Mouse (Mus musculus) intestine, postnatal 0 days (tissue): ENCODE measurements at regions not wholly inside any gene's neighbourhood (a gene's known extent, or its start where the extent isn't known, plus 50 kb on each side); places are given as distances from the start of the nearest gene placed in this dataset.

Experiments used
- ATAC-seq: fragments of 200-750 bp; cut with Nextera tagmentation; 2 replicates; pipeline ENCODE4 v1.8.0; 2017; ENCODE audit warnings: mild to moderate bottlenecking, moderate TSS enrichment, moderate library complexity
- H3K27ac ChIP-seq: fragments of 300-500 bp; sonication (generic); 2 replicates; pipeline ENCODE4 v1.5.1; 2014; ENCODE audit warnings: mild to moderate bottlenecking, low read depth, low read length, moderate library complexity
- H3K27me3 ChIP-seq: fragments of 300-500 bp; sonication (generic); replicated peaks from 2 replicates; pipeline ENCODE4 v1.6.1; 2014; ENCODE audit warnings: low read length, mixed read lengths; ENCODE audit not compliant: control insufficient read depth, insufficient read depth
- H3K36me3 ChIP-seq: fragments of 300-500 bp; sonication (generic); 2 replicates; pipeline ENCODE4 v1.6.1; 2014; ENCODE audit warnings: mild to moderate bottlenecking, moderate library complexity; ENCODE audit not compliant: control insufficient read depth, insufficient read depth
- H3K4me1 ChIP-seq: fragments of 300-500 bp; sonication (generic); replicated peaks from 2 replicates; pipeline ENCODE4 v1.6.1; 2014; ENCODE audit warnings: antibody characterized with exemption, low read length, mixed read lengths; ENCODE audit not compliant: control insufficient read depth, insufficient read depth
- H3K4me2 ChIP-seq: fragments of 300-500 bp; sonication (generic); replicated peaks from 2 replicates; pipeline ENCODE4 v1.6.1; 2014; ENCODE audit warnings: low read depth, mild to moderate bottlenecking, moderate library complexity
- H3K4me3 ChIP-seq: fragments of 300-500 bp; sonication (generic); 2 replicates; pipeline ENCODE4 v1.5.1; 2014; ENCODE audit warnings: low read depth, low read length
- H3K9ac ChIP-seq: fragments of 300-500 bp; sonication (generic); 2 replicates; pipeline ENCODE4 v1.6.1; 2014; ENCODE audit warnings: mild to moderate bottlenecking, low read depth, low read length
- H3K9me3 ChIP-seq: fragments of 300-500 bp; sonication (generic); 2 replicates; pipeline ENCODE4 v1.6.1; 2016; ENCODE audit warnings: mixed run types; ENCODE audit not compliant: control insufficient read depth
- CTCF ChIP-seq: sonication (generic); IDR thresholded peaks from 2 replicates; pipeline ENCODE4 v1.5.1; 2016; ENCODE audit warnings: low read depth, mild to moderate bottlenecking, control low read depth, antibody characterized with exemption, moderate library complexity
- WGBS: fragments of 180-500 bp; shearing (Covaris S2); extraction: QIAGEN DNeasy Blood & Tissue Kit; methylation state at CpG from one replicate; pipeline ENCODE4 v1.1.7; 2014; 5-methylcytosine and 5-hydroxymethylcytosine counted together

DNA sequence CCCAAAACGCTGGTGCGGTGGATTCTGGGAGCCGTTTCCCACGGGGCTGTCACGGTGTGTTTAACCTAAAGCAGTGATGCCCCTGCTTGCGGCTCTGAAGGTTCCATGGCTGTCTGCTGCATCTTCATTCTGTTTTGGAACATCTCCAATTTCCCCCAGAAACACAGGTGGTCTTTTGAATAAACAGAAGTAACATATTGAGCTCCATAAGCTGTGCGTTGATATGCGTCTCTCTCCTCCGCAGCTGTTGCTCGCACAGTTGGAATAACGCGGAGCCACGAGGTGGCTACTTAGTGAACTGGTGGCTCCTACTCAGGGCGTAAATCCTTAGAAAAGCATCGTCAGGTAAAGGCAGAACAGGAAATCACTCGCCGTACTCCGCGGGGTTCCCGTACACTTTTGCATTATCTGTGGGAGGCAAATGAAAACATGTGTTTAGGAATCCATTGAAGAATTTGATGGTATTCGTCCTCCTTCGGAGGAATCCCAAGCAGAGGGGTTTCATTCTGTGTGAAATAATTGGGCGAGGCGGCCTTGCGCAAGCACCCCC, 214.8 kb upstream of the Id4 start:
- Histone ChIP-seq H3K4me1 (no peaks in the 10 kb centered on the region), H3K4me3 (no peak overlapping the region), H3K27ac (no peak overlapping the region), H3K9ac (no peak overlapping the region), H3K9me3 (no peaks in the 10 kb centered on the region), H3K36me3 (no peaks in the 10 kb centered on the region), H3K27me3 (no peaks in the 10 kb centered on the region), H3K4me2 (no peak overlapping the region)
- no peak for ATAC-seq
- WGBS: 63% methylated on average over 25 of the region's 25 CpGs
- no peak for TF ChIP-seq CTCF

DNA sequence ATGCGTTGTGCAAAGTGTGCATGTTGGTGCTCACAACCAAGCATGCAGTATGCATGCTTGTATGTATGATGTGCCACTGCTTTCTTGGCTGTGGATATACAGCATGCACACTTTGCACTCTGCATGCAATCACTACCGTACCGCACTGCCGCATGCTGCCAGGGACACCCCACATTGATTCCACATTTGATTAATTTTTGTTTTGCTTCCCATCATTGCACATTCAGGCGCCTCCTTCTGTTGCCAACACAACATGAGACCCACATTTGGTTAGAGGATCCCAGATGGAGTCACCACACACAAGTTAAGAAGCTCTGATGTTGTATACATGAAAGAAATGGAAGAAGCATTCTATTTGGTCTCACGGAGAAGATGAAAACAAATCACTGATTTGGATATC, 211.2 kb upstream of the Id4 start:
- H3K4me2 ChIP-seq: no peak overlapping the region
- H3K27me3 ChIP-seq: no peaks in the 10 kb centered on the region
- TF ChIP-seq CTCF: no peak
- ATAC-seq: no peak
- no peak overlapping the region for H3K27ac ChIP-seq
- H3K4me3 ChIP-seq: no peak overlapping the region
- no peaks in the 10 kb centered on the region for H3K9me3 ChIP-seq
- H3K4me1 ChIP-seq: no peaks in the 10 kb centered on the region
- WGBS: 92% methylated on average over 6 of the region's 6 CpGs
- H3K9ac ChIP-seq: no peak overlapping the region
- no peaks in the 10 kb centered on the region for H3K36me3 ChIP-seq

GRCm38 (mm10) chr13:48074630-48075029, 186.4 kb upstream of the Id4 start:
- no peak for TF ChIP-seq CTCF
- no peak overlapping the region for H3K4me2 ChIP-seq
- no peak overlapping the region for H3K4me3 ChIP-seq
- no peaks in the 10 kb centered on the region for H3K9me3 ChIP-seq
- no peaks in the 10 kb centered on the region for H3K36me3 ChIP-seq
- H3K9ac ChIP-seq: no peak overlapping the region
- no peak for ATAC-seq
- no peaks in the 10 kb centered on the region for H3K4me1 ChIP-seq
- H3K27me3 ChIP-seq: no peaks in the 10 kb centered on the region
- no peak overlapping the region for H3K27ac ChIP-seq

- Histone ChIP-seq H3K27ac (no peak overlapping the region), H3K4me1 (no peaks in the 10 kb centered on the region), H3K9me3 (no peaks in the 10 kb centered on the region), H3K4me3 (no peak overlapping the region), H3K4me2 (no peak overlapping the region), H3K27me3 (no peaks in the 10 kb centered on the region), H3K9ac (no peak overlapping the region), H3K36me3 (no peaks in the 10 kb centered on the region)
- WGBS: 53% methylated on average over 5 of the region's 5 CpGs
- no peak for ATAC-seq
- TF ChIP-seq CTCF: no peak
Observed at GRCm38 (mm10) chr13:48075315-48075714, 185.7 kb upstream of the Id4 start.

DNA sequence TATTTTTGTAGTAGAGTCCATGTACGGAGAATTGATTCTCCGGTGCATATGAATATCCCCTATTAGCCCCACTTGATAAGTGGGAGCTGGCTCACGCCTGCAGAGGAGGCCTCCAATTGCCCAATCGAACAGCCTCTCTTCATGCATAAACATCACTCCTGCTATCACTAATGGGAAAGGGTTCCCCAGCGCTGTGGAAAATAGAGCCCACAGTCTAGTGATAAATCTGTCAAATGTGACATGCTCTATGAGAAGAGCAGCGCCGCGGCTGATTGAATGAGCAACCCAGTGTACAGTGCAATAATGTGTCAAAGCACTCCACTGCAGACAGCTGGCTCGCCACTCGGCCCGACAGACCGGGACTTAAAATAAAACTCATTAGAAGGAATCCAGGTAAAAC, 182.8 kb upstream of the Id4 start:
- H3K27ac ChIP-seq: no peak overlapping the region
- no peaks in the 10 kb centered on the region for H3K9me3 ChIP-seq
- H3K4me3 ChIP-seq: no peak overlapping the region
- 64% methylated on average over 12 of the region's 12 CpGs for WGBS
- no peak for TF ChIP-seq CTCF
- no peaks in the 10 kb centered on the region for H3K36me3 ChIP-seq
- H3K27me3 ChIP-seq: no peaks in the 10 kb centered on the region
- no peak for ATAC-seq
- H3K4me2 ChIP-seq: no peak overlapping the region
- H3K4me1 ChIP-seq: no peaks in the 10 kb centered on the region
- no peak overlapping the region for H3K9ac ChIP-seq

- Histone ChIP-seq H3K27ac (no peak overlapping the region), H3K27me3 (no peaks in the 10 kb centered on the region), H3K4me1 (no peaks in the 10 kb centered on the region), H3K4me3 (no peak overlapping the region), H3K9me3 (no peaks in the 10 kb centered on the region), H3K4me2 (no peak overlapping the region), H3K36me3 (no peaks in the 10 kb centered on the region), H3K9ac (no peak overlapping the region)
- ATAC-seq: no peak
- no peak for TF ChIP-seq CTCF
- WGBS: 61% methylated on average over 2 of the region's 2 CpGs
Observed at GRCm38 (mm10) chr13:48083294-48083693, 177.7 kb upstream of the Id4 start.

GRCm38 (mm10) chr13:48083807-48084206, 177.2 kb upstream of the Id4 start:
- Histone ChIP-seq H3K36me3 (no peaks in the 10 kb centered on the region), H3K27ac (no peak overlapping the region), H3K27me3 (no peaks in the 10 kb centered on the region), H3K9me3 (no peaks in the 10 kb centered on the region), H3K4me3 (no peak overlapping the region), H3K4me2 (no peak overlapping the region), H3K9ac (no peak overlapping the region), H3K4me1 (no peaks in the 10 kb centered on the region)
- no peak for TF ChIP-seq CTCF
- no peak for ATAC-seq
